Mouse (Mus musculus): ENCODE data around the gene Arhgap25. TPM values are rescaled to one million over a fixed set of nuclear protein-coding genes. Genes with fewer than 3 reads are reported as not detected.
A peak's percentile ranks its signal among the peaks of the same experiment; 100 is the strongest.
"Not testable (repeated sequence)": the region's sequence is repeated elsewhere in the genome, so short reads cannot be mapped to it uniquely, and the experiment has no call there.

Arhgap25 gene
- polyA plus RNA-seq, 1 experiment, result 0.39 TPM

- no peak for DNase-seq
- no peak overlapping the region for H3K27ac ChIP-seq (ENCODE audit: insufficient read depth, low read length)
- H3K4me1 ChIP-seq (ENCODE audit: control insufficient read depth, insufficient read depth, low read length), result no peaks in the 10 kb centered on the region
- TF ChIP-seq CTCF (IDR thresholded peaks at IDR 0.05; ENCODE audit: borderline replicate concordance, insufficient read depth, low read depth, low read length), result no peak
- TF ChIP-seq POLR2A (IDR thresholded peaks at IDR 0.05; ENCODE audit: borderline replicate concordance, insufficient read depth, low read length), result no peak
- no peak overlapping the region for H3K4me3 ChIP-seq (replicated peaks; ENCODE audit: insufficient read depth, low read depth, low read length)
- WGBS, result 27% methylated on average over 5 of the region's 5 CpGs
- no peaks in the 10 kb centered on the region for H3K27me3 ChIP-seq (ENCODE audit: control insufficient read depth, insufficient read depth, low read length)
Observed at GRCm38 (mm10) chr6:87479291-87479999, 53.6 kb downstream of the Arhgap25 start.

DNA sequence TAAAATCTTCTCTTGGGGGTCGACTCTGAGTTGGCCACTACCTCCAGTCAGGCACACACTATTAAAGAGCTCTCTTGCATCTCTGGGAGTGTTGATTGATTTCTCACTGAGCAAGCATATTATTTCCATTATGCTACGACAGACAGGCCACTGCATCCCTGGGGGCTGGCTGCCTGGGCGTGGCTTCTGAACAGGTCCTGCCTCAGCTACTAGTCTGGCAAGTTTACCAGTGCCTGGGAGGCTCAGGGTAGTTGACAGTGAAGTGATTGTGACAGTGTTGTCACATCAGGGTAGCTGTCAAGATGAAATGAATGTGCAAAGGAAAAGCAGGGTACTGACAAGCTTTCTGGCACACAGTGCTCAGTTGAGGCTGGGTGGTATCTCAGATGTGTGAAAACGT lies 54.2 kb downstream of the Arhgap25 start:
- no peak for TF ChIP-seq CTCF (IDR thresholded peaks at IDR 0.05; ENCODE audit: borderline replicate concordance, insufficient read depth, low read depth, low read length)
- TF ChIP-seq POLR2A (IDR thresholded peaks at IDR 0.05; ENCODE audit: borderline replicate concordance, insufficient read depth, low read length), result no peak
- 14% methylated on average over 4 of the region's 4 CpGs for WGBS

DNA sequence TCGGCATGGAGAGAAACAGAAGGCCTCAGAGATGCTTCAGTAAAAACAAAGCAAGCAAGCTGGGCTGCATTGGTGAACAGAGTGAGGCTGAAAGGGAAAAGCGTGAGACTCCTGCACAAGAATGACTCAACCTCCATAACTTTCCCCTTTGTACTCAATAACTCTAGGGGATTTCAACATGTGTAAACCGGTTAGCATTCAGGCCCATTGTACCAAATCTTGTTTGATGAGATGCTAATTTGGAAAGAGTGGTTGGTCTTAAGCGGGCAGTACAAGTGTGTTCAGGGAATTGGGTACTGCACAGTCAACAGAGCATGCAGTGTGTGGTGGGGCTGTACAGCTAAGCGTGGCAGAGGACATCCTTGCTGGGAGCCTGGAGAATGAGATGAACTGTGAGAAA lies 57.8 kb downstream of the Arhgap25 start:
- Histone ChIP-seq H3K27me3 (ENCODE audit: control insufficient read depth, insufficient read depth, low read length) (no peaks in the 10 kb centered on the region), H3K27ac (ENCODE audit: insufficient read depth, low read length) (no peak overlapping the region), H3K4me3 (replicated peaks; ENCODE audit: insufficient read depth, low read depth, low read length) (no peak overlapping the region), H3K4me1 (ENCODE audit: control insufficient read depth, insufficient read depth, low read length) (no peaks in the 10 kb centered on the region)
- WGBS, result 84% methylated on average over 5 of the region's 5 CpGs
- TF ChIP-seq CTCF (IDR thresholded peaks at IDR 0.05; ENCODE audit: borderline replicate concordance, insufficient read depth, low read depth, low read length) (no peak), POLR2A (IDR thresholded peaks at IDR 0.05; ENCODE audit: borderline replicate concordance, insufficient read depth, low read length) (no peak)
- DNase-seq, result no peak

More for the DNA sequence above, 54.2 kb downstream of the Arhgap25 start:
- Histone ChIP-seq H3K4me3 (replicated peaks; ENCODE audit: insufficient read depth, low read depth, low read length) (no peak overlapping the region), H3K27me3 (ENCODE audit: control insufficient read depth, insufficient read depth, low read length) (no peaks in the 10 kb centered on the region), H3K4me1 (ENCODE audit: control insufficient read depth, insufficient read depth, low read length) (no peaks in the 10 kb centered on the region), H3K27ac (ENCODE audit: insufficient read depth, low read length) (no peak overlapping the region)
- DNase-seq, result no peak

DNA sequence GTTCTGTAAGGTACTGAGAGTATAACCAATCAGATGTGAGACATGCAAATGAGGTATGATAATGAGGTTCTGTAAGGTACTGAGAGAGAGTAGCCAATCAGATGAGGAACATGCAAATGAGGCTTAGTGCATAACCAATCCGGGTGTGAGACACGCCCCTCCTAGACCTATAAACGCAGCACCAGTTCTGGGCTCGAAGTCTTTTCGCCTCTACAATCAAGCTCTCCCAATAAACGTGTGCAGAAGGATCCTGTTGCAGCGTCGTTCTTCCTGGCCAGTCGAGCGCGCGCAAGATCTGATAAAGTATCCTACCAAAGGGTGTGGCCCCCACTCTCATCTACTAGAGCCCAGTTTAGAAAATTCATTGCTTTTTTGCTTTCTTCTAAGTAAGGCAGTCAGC lies 63.0 kb downstream of the Arhgap25 start:
- DNase-seq; H3K27me3 ChIP-seq (ENCODE audit: control insufficient read depth, insufficient read depth, low read length); H3K4me1 ChIP-seq (ENCODE audit: control insufficient read depth, insufficient read depth, low read length); H3K27ac ChIP-seq (ENCODE audit: insufficient read depth, low read length); H3K4me3 ChIP-seq (replicated peaks; ENCODE audit: insufficient read depth, low read depth, low read length): not testable (repeated sequence)
- 94% methylated on average over 12 of the region's 12 CpGs for WGBS

DNA sequence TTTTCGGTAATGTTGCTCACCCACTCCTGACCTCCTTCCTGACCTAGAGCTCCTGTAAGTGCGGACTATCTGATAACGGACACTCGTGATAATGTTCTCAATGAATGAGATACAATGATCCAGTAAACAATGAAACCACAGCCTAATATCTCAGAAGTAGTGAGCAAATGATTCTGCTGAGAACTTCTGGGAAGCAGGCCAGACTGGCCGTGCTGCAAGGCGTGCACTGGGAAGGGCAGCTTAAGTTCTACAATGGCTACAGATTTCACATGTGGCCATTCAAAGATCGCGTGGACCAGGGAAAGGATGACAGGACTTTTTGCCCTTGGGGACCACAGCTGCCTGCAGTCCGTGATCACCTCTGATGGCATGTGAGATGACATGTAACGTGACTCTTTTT lies 64.7 kb downstream of the Arhgap25 start:
- TF ChIP-seq POLR2A (IDR thresholded peaks at IDR 0.05; ENCODE audit: borderline replicate concordance, insufficient read depth, low read length) (no peak), CTCF (IDR thresholded peaks at IDR 0.05; ENCODE audit: borderline replicate concordance, insufficient read depth, low read depth, low read length) (no peak)
- Histone ChIP-seq H3K4me3 (replicated peaks; ENCODE audit: insufficient read depth, low read depth, low read length) (no peak overlapping the region), H3K27me3 (ENCODE audit: control insufficient read depth, insufficient read depth, low read length) (no peaks in the 10 kb centered on the region), H3K27ac (ENCODE audit: insufficient read depth, low read length) (no peak overlapping the region), H3K4me1 (ENCODE audit: control insufficient read depth, insufficient read depth, low read length) (no peaks in the 10 kb centered on the region)
- WGBS, result 71% methylated on average over 10 of the region's 10 CpGs
- DNase-seq, result no peak

DNA sequence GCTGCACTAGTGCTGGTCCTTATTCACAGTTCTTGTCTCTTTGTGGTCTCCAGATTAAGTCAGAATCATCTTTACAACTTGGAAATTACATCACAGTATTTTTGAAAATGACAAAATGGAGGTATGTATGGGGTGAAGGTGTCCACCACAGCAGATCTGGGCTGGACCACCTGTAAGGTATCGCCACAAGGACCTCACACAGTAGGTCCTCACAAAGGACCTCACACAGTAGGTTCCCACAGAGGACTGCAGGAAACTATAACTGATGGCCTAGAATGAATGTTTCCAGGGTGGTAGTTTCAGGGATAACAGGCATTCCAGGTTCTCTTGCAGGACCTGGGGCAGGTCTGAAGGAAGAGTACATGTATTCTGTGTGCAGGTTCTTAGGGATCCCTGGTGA lies 65.7 kb downstream of the Arhgap25 start:
- WGBS, result 94% methylated on average over 1 of the region's 1 CpGs
- H3K27ac ChIP-seq (ENCODE audit: insufficient read depth, low read length), result no peak overlapping the region
- no peaks in the 10 kb centered on the region for H3K4me1 ChIP-seq (ENCODE audit: control insufficient read depth, insufficient read depth, low read length)
- TF ChIP-seq CTCF (IDR thresholded peaks at IDR 0.05; ENCODE audit: borderline replicate concordance, insufficient read depth, low read depth, low read length) (no peak), POLR2A (IDR thresholded peaks at IDR 0.05; ENCODE audit: borderline replicate concordance, insufficient read depth, low read length) (no peak)
- H3K4me3 ChIP-seq (replicated peaks; ENCODE audit: insufficient read depth, low read depth, low read length), result no peak overlapping the region
- no peak for DNase-seq
- no peaks in the 10 kb centered on the region for H3K27me3 ChIP-seq (ENCODE audit: control insufficient read depth, insufficient read depth, low read length)

- TF ChIP-seq POLR2A (IDR thresholded peaks at IDR 0.05; ENCODE audit: borderline replicate concordance, insufficient read depth, low read length) (no peak), CTCF (IDR thresholded peaks at IDR 0.05; ENCODE audit: borderline replicate concordance, insufficient read depth, low read depth, low read length) (peak; percentile 86)
- H3K4me1 ChIP-seq (ENCODE audit: control insufficient read depth, insufficient read depth, low read length), result no peaks in the 10 kb centered on the region
- WGBS, result 10% methylated on average over 12 of the region's 12 CpGs
- no peak overlapping the region for H3K4me3 ChIP-seq (replicated peaks; ENCODE audit: insufficient read depth, low read depth, low read length)
- DNase-seq, result peak; percentile 28 to 61
- no peak overlapping the region for H3K27ac ChIP-seq (ENCODE audit: insufficient read depth, low read length)
- no peaks in the 10 kb centered on the region for H3K27me3 ChIP-seq (ENCODE audit: control insufficient read depth, insufficient read depth, low read length)
Observed at GRCm38 (mm10) chr6:87466221-87466620, 66.8 kb downstream of the Arhgap25 start.

- Histone ChIP-seq H3K4me1 (ENCODE audit: control insufficient read depth, insufficient read depth, low read length) (no peaks in the 10 kb centered on the region), H3K4me3 (replicated peaks; ENCODE audit: insufficient read depth, low read depth, low read length) (no peak overlapping the region), H3K27me3 (ENCODE audit: control insufficient read depth, insufficient read depth, low read length) (no peaks in the 10 kb centered on the region), H3K27ac (ENCODE audit: insufficient read depth, low read length) (no peak overlapping the region)
- WGBS, result 55% methylated on average over 6 of the region's 6 CpGs
- TF ChIP-seq POLR2A (IDR thresholded peaks at IDR 0.05; ENCODE audit: borderline replicate concordance, insufficient read depth, low read length), result no peak
- no peak for TF ChIP-seq CTCF (IDR thresholded peaks at IDR 0.05; ENCODE audit: borderline replicate concordance, insufficient read depth, low read depth, low read length)
- no peak for DNase-seq
Observed at GRCm38 (mm10) chr6:87455507-87455906, 77.6 kb downstream of the Arhgap25 start.
